Mouse (Mus musculus): ENCODE results near the gene Zfp526. TPM values are rescaled to one million over a fixed set of nuclear protein-coding genes. Genes with fewer than 3 reads are reported as not detected.

The Zfp526 gene
- polyA plus RNA-seq (2012; rRNA removed) = 18.0 and 18.4 TPM in 2 replicates

DNA sequence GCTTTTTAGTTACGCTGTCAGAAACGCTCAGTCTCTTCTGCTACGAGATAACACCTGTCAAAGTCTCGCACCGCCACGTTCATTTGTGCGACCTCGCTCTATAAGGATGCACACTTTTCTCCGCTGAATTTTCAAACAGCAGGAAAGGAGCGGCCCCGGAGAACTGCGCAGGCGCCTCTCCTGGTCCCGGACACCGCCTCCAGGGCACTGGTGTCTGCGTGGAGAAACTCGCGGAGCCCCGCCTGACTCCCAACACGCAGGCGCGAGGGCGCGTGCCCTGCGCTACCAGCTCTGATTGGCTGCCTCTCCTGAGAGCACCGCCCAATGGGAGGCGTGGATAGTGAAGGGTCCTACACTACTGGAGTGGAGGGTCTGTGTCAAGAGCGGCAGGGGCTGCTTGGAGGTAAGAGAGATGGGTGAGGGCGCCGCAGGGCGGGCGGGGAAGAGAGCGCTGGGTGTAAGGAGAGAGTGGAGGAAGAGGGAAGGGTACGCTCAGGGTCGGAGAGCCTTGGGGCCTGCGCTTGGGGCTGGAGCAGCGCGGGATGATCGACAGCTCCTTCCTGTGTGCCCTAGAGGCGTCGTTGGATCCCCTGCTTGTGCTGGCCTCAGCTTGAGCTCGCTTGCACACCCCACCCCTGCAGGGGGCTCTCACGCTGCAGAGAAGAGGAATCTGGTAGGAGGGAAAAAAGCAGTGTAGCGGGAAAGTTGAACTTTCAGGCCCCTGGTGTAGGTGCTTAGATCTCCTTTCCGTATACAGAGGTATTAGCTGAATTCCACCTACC is at the start of gene Zfp526:
Gene Zfp526, plus strand, starts transcription at position 324 of the 782 bp plus-strand sequence.
- peak; percentile 96 for DNase-seq
- H3K4me3 ChIP-seq (replicated peaks; ENCODE audit: extremely low read depth, low read depth, low read length) = peak within 1 kb of the TSS; percentile 83
- TF ChIP-seq CTCF (IDR thresholded peaks at IDR 0.05; ENCODE audit: insufficient read depth, low read length) = no peak
- peak; percentile 78; the same call in 1 of the 2 replicates for TF ChIP-seq POLR2A (IDR thresholded peaks at IDR 0.05; ENCODE audit: borderline replicate concordance, extremely low read depth, low read depth, low read length)
- WGBS = under 1% methylated on average over 44 of the region's 45 CpGs
- peaks cover 11% of the 10 kb centered on the region for H3K4me1 ChIP-seq (ENCODE audit: control insufficient read depth, insufficient read depth, low read length)

DNA sequence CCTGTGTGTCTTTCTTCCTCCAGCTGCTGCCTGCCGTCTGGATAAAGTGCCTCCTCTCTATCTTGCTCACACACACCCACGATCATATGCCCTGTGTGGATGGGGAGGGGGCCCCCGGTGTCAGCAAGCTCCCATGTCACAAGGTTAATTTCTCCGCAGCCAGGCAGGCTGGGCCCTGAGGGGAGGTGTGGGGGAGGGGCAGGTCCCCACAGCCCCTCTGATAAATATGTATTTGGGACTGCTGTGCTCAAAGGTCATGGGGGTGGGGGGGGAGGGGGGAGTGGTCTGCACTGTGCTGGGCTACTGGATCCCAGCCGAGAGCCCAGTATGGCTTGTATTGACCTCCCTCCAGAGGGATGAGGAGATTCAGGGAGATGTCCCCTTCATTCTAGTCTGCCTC is 48.6 kb upstream of the Zfp526 start:
- no peaks in the 10 kb centered on the region for H3K4me1 ChIP-seq (ENCODE audit: control insufficient read depth, insufficient read depth, low read length)
- no peak overlapping the region for H3K4me3 ChIP-seq (replicated peaks; ENCODE audit: extremely low read depth, low read depth, low read length)
- DNase-seq = no peak
- 43% methylated on average over 5 of the region's 5 CpGs for WGBS
- TF ChIP-seq POLR2A (IDR thresholded peaks at IDR 0.05; ENCODE audit: borderline replicate concordance, extremely low read depth, low read depth, low read length) = no peak
- TF ChIP-seq CTCF (IDR thresholded peaks at IDR 0.05; ENCODE audit: insufficient read depth, low read length) = no peak

DNA sequence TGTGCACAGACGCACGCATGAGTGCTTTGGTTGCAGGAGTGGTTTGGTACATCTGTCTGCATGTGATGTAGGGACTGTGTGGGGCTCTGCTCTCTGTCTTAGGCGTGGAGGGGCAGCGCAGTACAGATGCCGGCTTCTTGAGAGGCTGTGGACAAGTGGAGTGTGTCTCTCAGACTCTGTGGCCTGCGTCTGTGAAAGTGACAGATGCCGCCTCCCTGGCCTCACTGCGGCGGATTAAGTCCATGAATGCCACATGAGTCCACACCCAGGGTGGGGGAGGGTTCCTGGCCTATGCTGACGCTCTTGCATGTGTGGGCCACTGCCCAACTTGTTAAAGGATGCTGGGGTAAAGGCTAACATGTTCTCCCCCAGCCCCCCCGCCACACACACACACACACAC is 46.9 kb upstream of the Zfp526 start:
- whole genome bisulfite sequencing = 62% methylated on average over 11 of the region's 11 CpGs
- DNase-seq = no peak
- H3K4me3 ChIP-seq (replicated peaks; ENCODE audit: extremely low read depth, low read depth, low read length) = no peak overlapping the region
- H3K4me1 ChIP-seq (ENCODE audit: control insufficient read depth, insufficient read depth, low read length) = peaks cover 3% of the 10 kb centered on the region; the same call in 1 of the 2 replicates
- TF ChIP-seq POLR2A (IDR thresholded peaks at IDR 0.05; ENCODE audit: borderline replicate concordance, extremely low read depth, low read depth, low read length) = no peak
- no peak for TF ChIP-seq CTCF (IDR thresholded peaks at IDR 0.05; ENCODE audit: insufficient read depth, low read length)

GRCm38 (mm10) chr7:25178317-25178716 is 42.9 kb upstream of the Zfp526 start:
- no peak for DNase-seq
- H3K4me1 ChIP-seq (ENCODE audit: control insufficient read depth, insufficient read depth, low read length) = peaks cover 3% of the 10 kb centered on the region; the same call in 1 of the 2 replicates
- 6% methylated on average over 17 of the region's 17 CpGs for WGBS
- TF ChIP-seq CTCF (IDR thresholded peaks at IDR 0.05; ENCODE audit: insufficient read depth, low read length) = no peak
- no peak for TF ChIP-seq POLR2A (IDR thresholded peaks at IDR 0.05; ENCODE audit: borderline replicate concordance, extremely low read depth, low read depth, low read length)
- no peak overlapping the region for H3K4me3 ChIP-seq (replicated peaks; ENCODE audit: extremely low read depth, low read depth, low read length)

DNA sequence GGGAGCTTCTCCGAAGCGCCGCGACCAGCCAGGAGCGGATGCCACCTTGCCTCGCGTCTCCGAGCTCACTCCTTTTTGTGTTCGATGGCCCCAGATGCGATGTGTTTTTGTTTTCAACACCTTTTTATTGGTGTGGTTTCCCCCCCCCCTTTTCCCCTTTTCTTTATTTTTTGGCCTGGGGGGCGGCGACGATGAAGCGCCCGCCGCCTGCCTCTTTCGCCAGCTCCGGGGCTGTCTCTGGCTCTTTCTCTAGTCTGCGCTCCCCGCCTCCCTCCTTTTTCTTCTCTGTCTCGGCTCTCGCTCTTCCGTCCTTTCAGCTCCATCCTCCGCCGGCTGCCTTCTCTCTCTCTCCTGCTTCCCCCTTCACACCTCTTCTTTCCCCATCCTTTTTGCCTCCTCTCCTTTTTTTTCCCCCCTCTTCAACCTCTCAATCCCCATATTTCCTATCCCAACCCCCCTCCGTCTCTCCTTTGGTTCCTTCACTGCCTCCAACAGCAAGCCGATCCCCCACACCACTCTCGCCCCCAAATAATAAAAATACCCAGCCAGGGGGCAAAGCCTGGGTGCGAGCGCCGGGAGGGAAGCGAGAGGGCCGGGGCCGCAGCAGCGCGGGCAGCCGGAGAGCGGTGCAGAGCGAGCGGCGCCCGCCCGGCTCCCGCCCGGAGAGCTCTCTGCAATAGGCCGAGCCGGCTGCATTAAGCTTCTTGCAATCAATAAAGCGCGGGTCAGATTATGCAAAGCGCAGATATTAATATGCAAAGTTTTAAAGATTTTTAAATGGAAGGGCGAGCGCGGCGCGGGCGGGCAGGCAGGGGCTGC is 42.2 kb upstream of the Zfp526 start:
- TF ChIP-seq POLR2A (IDR thresholded peaks at IDR 0.05; ENCODE audit: borderline replicate concordance, extremely low read depth, low read depth, low read length) (no peak), CTCF (IDR thresholded peaks at IDR 0.05; ENCODE audit: insufficient read depth, low read length) (no peak)
- Histone ChIP-seq H3K4me3 (replicated peaks; ENCODE audit: extremely low read depth, low read depth, low read length) (no peak overlapping the region), H3K4me1 (ENCODE audit: control insufficient read depth, insufficient read depth, low read length) (peaks cover 3% of the 10 kb centered on the region; the same call in 1 of the 2 replicates)
- 3% methylated on average over 49 of the region's 56 CpGs for WGBS
- DNase-seq = no peak

DNA sequence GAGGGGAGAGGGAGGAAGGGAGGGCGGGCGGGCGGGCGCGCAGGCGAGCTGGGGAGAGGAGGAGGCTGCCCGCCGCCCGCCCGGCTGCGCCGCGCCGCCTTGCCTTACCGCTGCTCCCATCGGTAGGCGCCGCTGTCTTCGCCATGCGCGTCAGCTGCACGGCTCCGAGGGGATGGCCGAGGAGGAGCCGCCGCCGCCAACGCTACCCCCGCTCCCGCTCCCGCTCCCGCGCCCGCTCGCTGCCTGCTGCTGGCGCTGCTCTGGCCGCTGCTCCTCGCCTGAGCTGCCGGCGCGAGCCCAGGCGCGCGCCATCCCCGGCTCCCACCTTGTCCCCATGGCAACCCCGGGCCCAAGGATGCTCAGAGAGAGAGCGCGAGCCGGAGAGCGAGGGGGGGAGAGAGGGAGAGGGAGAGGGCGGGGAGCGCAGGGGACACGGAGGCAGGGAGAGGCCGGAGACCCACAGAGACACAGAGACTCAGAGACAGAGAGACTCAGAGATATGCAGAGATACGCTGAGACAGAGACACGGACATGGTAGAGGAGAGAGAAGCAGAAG is 41.5 kb upstream of the Zfp526 start, which contains the start of gene Pou2f2:
Gene Pou2f2, minus strand, starts transcription at position 121 of the 556 bp plus-strand sequence.
- no peak for TF ChIP-seq CTCF (IDR thresholded peaks at IDR 0.05; ENCODE audit: insufficient read depth, low read length)
- Histone ChIP-seq H3K4me1 (ENCODE audit: control insufficient read depth, insufficient read depth, low read length) (peaks cover 3% of the 10 kb centered on the region; the same call in 1 of the 2 replicates), H3K4me3 (replicated peaks; ENCODE audit: extremely low read depth, low read depth, low read length) (no peak within 1 kb of the TSS)
- peak; percentile 51 for DNase-seq
- under 1% methylated on average over 42 of the region's 56 CpGs for WGBS

DNA sequence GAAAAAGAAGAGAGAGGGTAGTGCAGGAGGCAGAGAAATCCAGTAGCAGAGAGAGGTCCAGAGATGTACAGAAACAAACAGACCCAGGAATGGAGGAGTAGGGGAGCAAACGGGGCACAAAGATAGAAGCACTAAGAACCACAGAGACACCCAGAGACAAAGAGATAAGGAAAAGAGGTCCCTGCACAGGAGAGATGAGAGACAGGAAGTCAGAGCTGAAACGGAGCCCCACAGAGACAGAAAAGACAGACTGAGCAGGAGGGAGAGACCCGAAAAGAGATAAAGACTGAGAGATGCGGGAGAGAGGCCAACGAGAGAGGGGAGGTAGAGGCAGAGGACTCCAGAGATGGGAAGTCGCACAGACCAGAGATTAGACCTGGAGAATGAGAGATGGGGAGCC is 40.7 kb upstream of the Zfp526 start:
- WGBS = 7% methylated on average over 6 of the region's 6 CpGs
- TF ChIP-seq CTCF (IDR thresholded peaks at IDR 0.05; ENCODE audit: insufficient read depth, low read length) = no peak
- TF ChIP-seq POLR2A (IDR thresholded peaks at IDR 0.05; ENCODE audit: borderline replicate concordance, extremely low read depth, low read depth, low read length) = no peak
- DNase-seq = no peak

GRCm38 (mm10) chr7:25181331-25181790 is 39.9 kb upstream of the Zfp526 start:
- 2% methylated on average over 15 of the region's 15 CpGs for WGBS
- DNase-seq = peak; percentile 30
- Histone ChIP-seq H3K4me1 (ENCODE audit: control insufficient read depth, insufficient read depth, low read length) (peaks cover 3% of the 10 kb centered on the region; the same call in 1 of the 2 replicates), H3K4me3 (replicated peaks; ENCODE audit: extremely low read depth, low read depth, low read length) (no peak overlapping the region)
- TF ChIP-seq POLR2A (IDR thresholded peaks at IDR 0.05; ENCODE audit: borderline replicate concordance, extremely low read depth, low read depth, low read length) = no peak
- peak; percentile 63 for TF ChIP-seq CTCF (IDR thresholded peaks at IDR 0.05; ENCODE audit: insufficient read depth, low read length)

More for the DNA sequence above, 40.7 kb upstream of the Zfp526 start:
- Histone ChIP-seq H3K4me1 (ENCODE audit: control insufficient read depth, insufficient read depth, low read length) (peaks cover 3% of the 10 kb centered on the region; the same call in 1 of the 2 replicates), H3K4me3 (replicated peaks; ENCODE audit: extremely low read depth, low read depth, low read length) (no peak overlapping the region)

DNA sequence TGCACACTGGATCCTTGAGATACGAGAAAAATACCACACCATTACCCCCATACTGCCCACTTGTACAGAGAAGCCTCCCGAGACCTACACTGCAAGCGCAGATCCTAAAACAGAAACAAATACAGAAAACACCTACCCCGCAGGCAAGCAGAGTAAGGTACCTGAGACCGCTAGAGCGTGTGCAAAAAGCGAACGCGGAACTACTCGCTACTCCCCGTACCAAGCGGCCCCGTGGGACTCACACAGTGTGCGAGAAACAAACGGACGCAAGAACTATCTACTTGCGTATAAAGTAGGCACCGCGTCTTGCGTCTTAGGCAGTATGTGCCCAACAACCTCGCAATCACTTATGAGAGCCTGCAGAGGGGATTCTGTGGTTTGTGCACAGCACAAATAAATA is 39.4 kb upstream of the Zfp526 start:
- WGBS = 9% methylated on average over 21 of the region's 21 CpGs
- no peak for DNase-seq
- H3K4me3 ChIP-seq (replicated peaks; ENCODE audit: extremely low read depth, low read depth, low read length) = no peak overlapping the region

More for the DNA sequence above, 39.4 kb upstream of the Zfp526 start:
- peaks cover 3% of the 10 kb centered on the region; the same call in 1 of the 2 replicates for H3K4me1 ChIP-seq (ENCODE audit: control insufficient read depth, insufficient read depth, low read length)
- TF ChIP-seq CTCF (IDR thresholded peaks at IDR 0.05; ENCODE audit: insufficient read depth, low read length) (no peak), POLR2A (IDR thresholded peaks at IDR 0.05; ENCODE audit: borderline replicate concordance, extremely low read depth, low read depth, low read length) (no peak)
